Comparison of ENCODE assay signal across 12 mouse cellular contexts in genomic region chr13:95614757-95615156, GRCm38 (mm10). TPM values are rescaled to one million over a fixed set of nuclear protein-coding genes. Genes with fewer than 3 reads are reported as not detected.
A peak's percentile ranks its signal among the peaks of the same experiment; 100 is the strongest.
DNase-seq lines count a peak whose midpoint lies in the region; ATAC-seq and TF ChIP-seq lines count a peak whose summit lies in the region.
"Had no signal": no experiment of that assay in that cellular context is flagged by ENCODE, and none has a peak within 500 bp of the region (broad histone marks: within the 10 kb centered on the region; RNA-seq: fewer than 3 reads in every experiment).

No protein-coding gene starts in this region.

- H3K4me2 ChIP-seq in intestine, embryonic 15.5 days (replicated peaks), result no peak overlapping the region

- ATAC-seq in intestine, embryonic 15.5 days, result no peak
- ATAC-seq in cerebellum, adult (ENCODE audit: insufficient number of reproducible peaks, low FRiP score, low TSS enrichment), result no peak
- ATAC-seq: intestine, postnatal 0 days had no signal

- H3K27ac ChIP-seq in kidney, adult 2 months (ENCODE audit: insufficient read depth, low read depth, low read length), result no peak overlapping the region
- H3K27ac ChIP-seq in limb, embryonic 10.5 days, result no peak overlapping the region
- H3K27ac ChIP-seq in intestine, embryonic 15.5 days, result no peak overlapping the region
- H3K27ac ChIP-seq: gastrocnemius, adult 2 months; left cerebral cortex, adult 2 months had no signal

- H3K4me3 ChIP-seq in kidney, adult 2 months (ENCODE audit: insufficient read depth, low read depth, low read length), result 0 out of 2 replicates have a peak overlapping the region, but pooled peaks have one; percentile 2
- 0 out of 2 replicates have a peak overlapping the region, but pooled peaks have one; percentile 9 for H3K4me3 ChIP-seq in limb, embryonic 10.5 days
- no peak overlapping the region for H3K4me3 ChIP-seq in intestine, embryonic 15.5 days (replicated peaks)
- H3K4me3 ChIP-seq: gastrocnemius, adult 2 months; left cerebral cortex, adult 2 months had no signal

- H3K9ac ChIP-seq in intestine, embryonic 15.5 days, result no peak overlapping the region

- WGBS in kidney, adult 2 months, result 60% methylated on average over 6 of the region's 6 CpGs
- 75% methylated on average over 6 of the region's 6 CpGs for WGBS in limb, embryonic 10.5 days
- WGBS in intestine, embryonic 15.5 days, result 61% methylated on average over 6 of the region's 6 CpGs

- peak; percentile 20 for DNase-seq in kidney, adult 2 months
- no peak for DNase-seq in kidney, postnatal 4 days
- DNase-seq in 3134 (ENCODE audit: extremely low read depth, insufficient read length, low spot score) (peak; percentile 59), 3T3-L1 (ENCODE audit: low read depth, low spot score) (peak; percentile 29)
- DNase-seq in limb, embryonic 10.5 days (ENCODE audit: low spot score), result no peak
- DNase-seq: adrenal gland, postnatal 10 days; cerebellum, adult 18-20 months; gastrocnemius, adult 2 months had no signal

- no peaks in the 10 kb centered on the region for H3K27me3 ChIP-seq in kidney, adult 2 months (replicated peaks; ENCODE audit: control insufficient read depth, insufficient read depth, low read length)
- H3K27me3 ChIP-seq in limb, embryonic 10.5 days (ENCODE audit: low read depth, poor library complexity, severe bottlenecking), result no peaks in the 10 kb centered on the region
- no peaks in the 10 kb centered on the region; the same call in 1 of the 2 replicates for H3K27me3 ChIP-seq in intestine, embryonic 15.5 days (replicated peaks)

- no peaks in the 10 kb centered on the region for H3K36me3 ChIP-seq in kidney, adult 2 months (ENCODE audit: control insufficient read depth, insufficient read depth, low read length)
- H3K36me3 ChIP-seq in limb, embryonic 10.5 days, result peaks cover 66% of the 10 kb centered on the region
- peaks cover 3% of the 10 kb centered on the region; the same call in 1 of the 2 replicates for H3K36me3 ChIP-seq in intestine, embryonic 15.5 days

- no peak for TF ChIP-seq CTCF in kidney, adult 2 months (conservative IDR thresholded peaks at IDR 0.05; ENCODE audit: insufficient read depth, insufficient read length, low read depth, low read length)

- TF ChIP-seq POLR2A in kidney, adult 2 months (IDR thresholded peaks at IDR 0.05; ENCODE audit: low read depth, low read length), result no peak

- H3K4me1 ChIP-seq in kidney, adult 2 months (ENCODE audit: control insufficient read depth, insufficient read depth, low read length), result no peaks in the 10 kb centered on the region
- peaks cover 40% of the 10 kb centered on the region for H3K4me1 ChIP-seq in limb, embryonic 10.5 days
- H3K4me1 ChIP-seq in intestine, embryonic 15.5 days (replicated peaks), result peaks cover 19% of the 10 kb centered on the region; the same call in 1 of the 2 replicates

- H3K9me3 ChIP-seq in limb, embryonic 10.5 days (replicated peaks), result no peaks in the 10 kb centered on the region
- H3K9me3 ChIP-seq in intestine, embryonic 15.5 days, result no peaks in the 10 kb centered on the region

RNA-seq across cellular contexts. Expression of gene F2r, which starts 3.5 kb away (rescaled TPM):
- polyA plus RNA-seq in kidney, adult 2 months (2012; rRNA removed), result 39.9 and 42.2 TPM in 2 replicates
- 141 and 143 TPM in 2 replicates for polyA plus RNA-seq in limb, embryonic 10.5 days (2016; fragmentation: Nextera tagmentation; extraction: Ambion mirVana)
- polyA plus RNA-seq in intestine, embryonic 15.5 days (2015; fragmentation: Nextera tagmentation; extraction: Ambion mirVana), result 46.1 and 50.0 TPM in 2 replicates

Comparison
In these comparisons a context has a peak if more than half of its experiments do, and no peak if none do; other contexts are left out.
1. DNase-seq: peak in kidney, adult 2 months (single experiment), 3134 (single experiment) and 3T3-L1 (single experiment); none in kidney, postnatal 4 days (0 of 2) and limb, embryonic 10.5 days (single experiment).